Mouse (Mus musculus) bone marrow, adult 2 months (tissue): ENCODE results near the gene Nrap. TPM values are rescaled to one million over a fixed set of nuclear protein-coding genes. Genes with fewer than 3 reads are reported as not detected.
"Not testable (repeated sequence)": the region's sequence is repeated elsewhere in the genome, so short reads cannot be mapped to it uniquely, and the experiment has no call there.

Experiments
- H3K27ac ChIP-seq: fragments of 200-500 bp; 2 replicates; pipeline ENCODE4 v1.5.1; 2012; ENCODE audit warnings: low read depth, mild to moderate bottlenecking, control low read depth, inconsistent platforms, low read length; ENCODE audit not compliant: control insufficient read depth, poor library complexity, insufficient read depth
- H3K4me1 ChIP-seq: fragments of 200-500 bp; 2 replicates; pipeline ENCODE4 v1.6.1; 2011; ENCODE audit warnings: low read length; ENCODE audit not compliant: control insufficient read depth, insufficient read depth
- H3K4me3 ChIP-seq: fragments of 200-500 bp; replicated peaks from 2 replicates; pipeline ENCODE3; 2011; ENCODE audit warnings: mild to moderate bottlenecking, low read depth, low read length, control low read depth; ENCODE audit not compliant: control insufficient read depth
- CTCF ChIP-seq: fragments of 200-500 bp; IDR thresholded peaks from 2 replicates; pipeline ENCODE4 v1.5.1; 2011; ENCODE audit warnings: low read length, control low read depth; ENCODE audit not compliant: control insufficient read depth, insufficient read depth
- POLR2A ChIP-seq: fragments of 200-500 bp; IDR thresholded peaks from 2 replicates; pipeline ENCODE4 v1.6.1; 2011; ENCODE audit warnings: low read depth, mild to moderate bottlenecking, control low read depth, low read length, borderline replicate concordance; ENCODE audit not compliant: control insufficient read depth
- WGBS: fragments of 180-500 bp; shearing (Covaris S2); methylation state at CpG from one replicate; pipeline ENCODE4 v1.1.7; 2018; 5-methylcytosine and 5-hydroxymethylcytosine counted together
- polyA plus RNA-seq: library from polyadenylated mRNA; stranded (reverse); fragments of >200 nt; gene quantifications from 2 replicates; pipeline ENCODE4 v1.2.4, GENCODE M21; 2011; ENCODE audit warnings: low replicate concordance; ENCODE audit not compliant: missing spikeins, insufficient read depth, insufficient read length

Gene Nrap
- polyA plus RNA-seq, 1 experiment = 0.52 TPM

- no peak overlapping the region for H3K27ac ChIP-seq
- H3K4me3 ChIP-seq = no peak overlapping the region
- no peaks in the 10 kb centered on the region for H3K4me1 ChIP-seq
- TF ChIP-seq POLR2A = no peak
- peak; percentile 88 for TF ChIP-seq CTCF
- WGBS = 62% methylated on average over 14 of the region's 14 CpGs
These were observed 32.9 kb upstream of the Nrap start for GRCm38 (mm10) chr19:56422476-56423338.

- H3K4me1 ChIP-seq = no peaks in the 10 kb centered on the region
- no peak overlapping the region for H3K27ac ChIP-seq
- H3K4me3 ChIP-seq = no peak overlapping the region
- 84% methylated on average over 3 of the region's 3 CpGs for WGBS
- no peak for TF ChIP-seq POLR2A
- TF ChIP-seq CTCF = no peak
These were observed 30.5 kb upstream of the Nrap start for GRCm38 (mm10) chr19:56420345-56420744.

- H3K27ac ChIP-seq = no peak overlapping the region
- TF ChIP-seq POLR2A (no peak), CTCF (no peak)
- H3K4me3 ChIP-seq = no peak overlapping the region
- H3K4me1 ChIP-seq = no peaks in the 10 kb centered on the region
- 84% methylated on average over 9 of the region's 9 CpGs for WGBS
These were observed 29.6 kb upstream of the Nrap start for GRCm38 (mm10) chr19:56419452-56419851.

- no peak for TF ChIP-seq CTCF
- no peak for TF ChIP-seq POLR2A
- Histone ChIP-seq H3K4me3 (no peak overlapping the region), H3K27ac (no peak overlapping the region), H3K4me1 (no peaks in the 10 kb centered on the region)
- 79% methylated on average over 4 of the region's 4 CpGs for WGBS
These were observed 28.6 kb upstream of the Nrap start for GRCm38 (mm10) chr19:56418404-56418803.

GRCm38 (mm10) chr19:56409884-56410283, 20.0 kb upstream of the Nrap start:
- not testable (repeated sequence) for H3K4me3 ChIP-seq, H3K4me1 ChIP-seq, H3K27ac ChIP-seq
- WGBS = 92% methylated on average over 4 of the region's 4 CpGs

GRCm38 (mm10) chr19:56406581-56406980, 16.7 kb upstream of the Nrap start:
- WGBS = 91% methylated on average over 7 of the region's 7 CpGs
- Histone ChIP-seq H3K4me3 (no peak overlapping the region), H3K4me1 (no peaks in the 10 kb centered on the region), H3K27ac (no peak overlapping the region)
- TF ChIP-seq CTCF (no peak), POLR2A (no peak)

- Histone ChIP-seq H3K4me3 (no peak overlapping the region), H3K27ac (no peak overlapping the region), H3K4me1 (no peaks in the 10 kb centered on the region)
- WGBS = 89% methylated on average over 4 of the region's 4 CpGs
- TF ChIP-seq CTCF (no peak), POLR2A (no peak)
These were observed 16.0 kb upstream of the Nrap start for GRCm38 (mm10) chr19:56405824-56406223.

- 89% methylated on average over 6 of the region's 6 CpGs for WGBS
- H3K4me1 ChIP-seq = peaks cover 4% of the 10 kb centered on the region; the same call in 1 of the 2 replicates
- H3K4me3 ChIP-seq = no peak overlapping the region
- TF ChIP-seq POLR2A = no peak
- no peak for TF ChIP-seq CTCF
- H3K27ac ChIP-seq = no peak overlapping the region
These were observed 12.0 kb upstream of the Nrap start for GRCm38 (mm10) chr19:56401864-56402263.
